Mouse (Mus musculus) lung, adult 2 months (tissue): ENCODE data around the gene Capn10.

Experiments
- CTCF ChIP-seq: fragments of 200-500 bp; IDR thresholded peaks from 2 replicates; pipeline ENCODE4 v1.5.1; 2011; ENCODE audit warnings: mild to moderate bottlenecking, low read length, control low read depth; ENCODE audit not compliant: insufficient read depth
- POLR2A ChIP-seq: fragments of 200-500 bp; IDR thresholded peaks from 2 replicates; pipeline ENCODE4 v1.6.1; 2011; ENCODE audit warnings: low read depth, mild to moderate bottlenecking, control low read depth, low read length, borderline replicate concordance; ENCODE audit errors: extremely low read depth

- TF ChIP-seq POLR2A (no peak), CTCF (no peak)
Measured at GRCm38 (mm10) chr1:92903627-92904026, 30.5 kb upstream of the Capn10 start.
